Mouse (Mus musculus) left cerebral cortex, postnatal 4 days (tissue): ENCODE results near the gene Fbxo42. TPM values are rescaled to one million over a fixed set of nuclear protein-coding genes. Genes with fewer than 3 reads are reported as not detected.
"Not testable (repeated sequence)": the region's sequence is repeated elsewhere in the genome, so short reads cannot be mapped to it uniquely, and the experiment has no call there.

Experiments
- DNase-seq: peaks from one replicate; pipeline ENCODE4 v3.0.0-alpha.2; 2022
- intact Hi-C: fragments of 180-260 bp; cut with DNase I; formaldehyde crosslinking; loops from one replicate; pipeline ENCODE4 v1.15.1; 2025
- total RNA-seq, 2 experiments: library from RNA; stranded (reverse); gene quantifications; 2 replicates each; pipeline ENCODE4 v1.2.3; 2021

Gene Fbxo42
- total RNA-seq, 2 experiments from 2014 or later: 30.4 to 31.4 TPM

- intact Hi-C loops: no loop called here
- no peak for DNase-seq
Measured at GRCm38 (mm10) chr4:141134751-141135530, 12.8 kb upstream of the Fbxo42 start.

DNA sequence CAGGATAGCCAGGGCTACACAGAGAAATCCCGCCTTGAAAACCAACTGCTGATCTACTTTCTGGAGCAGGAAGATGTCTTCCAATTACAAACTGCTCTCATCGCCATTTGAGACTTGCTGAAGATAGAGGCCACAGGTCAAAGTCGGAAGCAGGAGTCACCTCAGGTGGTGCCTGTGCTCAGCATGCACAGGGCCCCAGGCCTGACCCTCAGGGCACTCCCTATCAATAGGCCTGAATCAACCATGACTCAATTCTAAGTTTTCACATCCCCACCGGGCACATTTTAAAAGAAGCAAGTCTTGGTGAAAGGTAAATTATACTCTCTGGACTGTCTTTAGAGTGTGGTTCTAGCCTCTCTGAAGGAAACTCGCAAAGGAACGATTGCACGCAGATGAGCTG lies 11.6 kb upstream of the Fbxo42 start:
- intact Hi-C loops: no loop called here
- DNase-seq: no peak

GRCm38 (mm10) chr4:141137740-141138139 lies 10.0 kb upstream of the Fbxo42 start:
- DNase-seq, intact Hi-C loops: not testable (repeated sequence)

DNA sequence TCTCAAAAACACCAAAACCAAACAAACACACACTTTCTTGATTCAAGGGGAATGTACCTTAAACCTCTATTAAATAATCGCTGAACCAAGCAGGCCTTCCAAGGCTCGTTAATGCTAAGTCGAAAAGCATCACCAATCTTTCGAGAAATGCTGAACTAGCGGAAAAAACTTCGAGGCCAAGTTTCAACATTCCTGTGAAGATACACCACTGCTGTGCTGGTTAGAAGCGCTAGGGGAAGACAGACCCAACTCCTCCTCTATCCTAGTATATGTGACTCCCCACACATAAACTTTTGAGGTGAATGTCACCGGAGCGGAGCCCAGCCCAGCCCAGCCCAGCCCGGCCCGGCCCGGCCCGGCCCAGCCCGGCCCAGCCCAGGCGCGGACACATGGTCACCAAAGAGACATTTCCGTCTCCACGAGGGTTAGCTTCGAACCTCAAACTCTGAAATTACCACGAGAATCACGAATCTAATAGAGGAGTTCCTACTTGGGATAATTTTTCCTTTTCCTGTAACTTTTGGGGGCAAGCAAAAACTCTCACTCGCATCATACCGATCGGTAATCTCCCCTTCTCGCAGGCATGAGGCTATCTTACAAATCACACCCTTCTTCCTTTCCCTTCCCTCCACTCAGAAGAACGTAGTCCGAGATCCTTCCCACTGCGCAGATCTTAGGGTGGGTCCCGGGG lies 9.1 kb upstream of the Fbxo42 start:
- intact Hi-C loops: no loop called here
- DNase-seq: no peak

GRCm38 (mm10) chr4:141139116-141139970 lies 8.4 kb upstream of the Fbxo42 start, which contains the start of gene Szrd1:
Gene Szrd1 (minus strand): TSS chr4:141139775.
- intact Hi-C loops: no loop called here
- peak; percentile 100 for DNase-seq

DNA sequence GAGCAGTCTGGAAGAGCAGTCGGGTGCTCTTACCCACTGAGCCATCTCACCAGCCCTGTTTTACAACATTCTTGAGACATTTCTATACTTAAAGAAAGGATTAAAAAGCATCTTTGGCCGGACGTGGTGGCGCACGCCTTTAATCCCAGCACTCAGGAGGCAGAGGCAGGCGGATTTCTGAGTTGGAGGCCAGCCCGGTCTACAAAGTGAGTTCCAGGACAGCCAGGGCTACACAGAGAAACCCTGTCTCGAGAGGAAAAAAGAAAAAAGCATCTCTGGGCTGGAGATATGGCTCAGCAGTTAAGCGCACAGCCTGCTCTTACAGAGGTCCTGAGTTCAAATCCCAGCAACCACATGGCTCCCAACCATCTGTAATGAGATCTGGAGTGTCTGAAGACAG lies 7.4 kb upstream of the Fbxo42 start:
- not testable (repeated sequence) for DNase-seq
- intact Hi-C loops: loop anchor here (5.0 to 10.0 kb wide), 2 partner anchors 74 to 222 kb away; partner anchors contain the start of gene Rsg1

DNA sequence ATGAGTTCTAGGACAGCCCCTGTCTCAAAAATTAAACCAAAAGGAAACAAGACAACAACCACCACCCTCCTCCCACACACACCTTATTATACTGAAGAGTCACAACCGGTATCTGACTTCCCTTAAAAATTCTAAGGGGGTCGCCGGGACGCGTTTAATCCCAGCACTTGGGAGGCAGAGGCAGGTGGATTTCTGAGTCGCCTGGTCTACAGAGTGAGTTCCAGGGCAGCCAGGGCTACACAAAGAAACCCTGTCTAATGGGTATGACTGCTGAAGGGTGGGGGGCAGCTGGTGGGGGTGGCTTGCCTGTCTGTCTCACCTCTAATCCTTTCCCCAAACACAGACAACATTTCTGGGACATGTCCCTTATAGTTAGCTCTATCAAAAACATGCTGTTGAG lies 6.7 kb upstream of the Fbxo42 start:
- no peak for DNase-seq
- intact Hi-C loops: loop anchor here (5.0 to 10.0 kb wide), 2 partner anchors 74 to 221 kb away; partner anchors contain the start of gene Rsg1

DNA sequence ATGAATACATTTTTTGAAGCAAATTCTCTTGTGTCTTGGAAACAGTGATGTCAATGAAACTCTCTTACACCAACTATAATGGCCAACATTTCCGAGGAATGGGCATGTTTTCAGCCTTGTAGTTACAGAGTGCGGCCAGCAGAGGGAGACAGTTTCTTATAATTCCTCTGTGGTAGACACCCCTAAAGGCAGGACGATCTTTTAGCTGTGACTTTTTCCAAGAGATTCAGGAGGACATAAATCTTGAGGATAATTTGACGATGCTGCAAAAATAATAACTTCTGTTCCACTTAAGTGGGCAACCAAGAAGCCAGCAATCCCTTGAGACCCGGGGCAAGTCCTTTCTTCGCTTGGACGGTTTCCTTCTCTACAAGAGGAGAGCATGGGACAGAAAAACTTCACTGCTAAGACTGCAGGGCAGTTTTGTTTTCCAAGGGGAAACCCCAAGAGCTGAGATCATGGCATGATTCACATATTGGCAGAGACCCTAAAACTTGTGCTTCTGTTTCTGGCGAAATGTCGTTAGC lies 5.4 kb upstream of the Fbxo42 start:
- intact Hi-C loops: loop anchor here (5.0 to 10.0 kb wide), 2 partner anchors 72 to 220 kb away; partner anchors contain the start of gene Rsg1

GRCm38 (mm10) chr4:141145124-141145523 lies 2.6 kb upstream of the Fbxo42 start:
- intact Hi-C loops: loop anchor here (10.0 kb wide), 1 partner anchor 70 kb away; the partner anchor contains the start of gene Rsg1

More for the DNA sequence above, 5.4 kb upstream of the Fbxo42 start:
- DNase-seq: peak; percentile 66

DNA sequence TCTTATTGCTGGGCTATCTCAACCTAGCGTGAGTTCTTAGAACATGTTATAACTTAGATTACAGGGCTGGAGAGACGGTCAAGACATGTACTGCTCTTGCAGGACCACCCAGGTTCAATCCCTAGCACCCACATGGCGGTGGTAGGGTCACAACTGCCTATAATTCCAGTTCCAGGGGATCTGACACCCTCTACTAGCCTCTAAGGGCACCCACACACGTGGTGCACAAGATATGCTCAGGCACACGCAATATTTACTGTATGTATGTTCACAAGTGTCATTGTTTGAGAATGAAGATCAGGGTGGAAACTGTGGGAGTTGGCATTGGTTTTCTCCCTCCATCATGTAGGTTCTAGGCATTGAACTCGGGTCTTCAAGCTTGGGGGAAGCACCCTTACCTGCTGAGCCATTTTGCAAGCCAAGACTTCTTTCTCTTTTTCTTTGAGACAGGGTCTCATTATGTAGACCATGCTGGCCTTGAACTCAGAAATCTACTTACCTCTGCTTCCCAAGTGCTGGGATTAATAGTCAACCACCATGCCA lies 1.2 kb upstream of the Fbxo42 start:
- intact Hi-C loops: loop anchor here (10.0 kb wide), 1 partner anchor 68 kb away; the partner anchor contains the start of gene Rsg1
- DNase-seq: no peak

More at GRCm38 (mm10) chr4:141145124-141145523, 2.6 kb upstream of the Fbxo42 start:
- not testable (repeated sequence) for DNase-seq

- peak; percentile 46 for DNase-seq
- intact Hi-C loops: loop anchor here (10.0 kb wide), 1 partner anchor 67 kb away; the partner anchor contains the start of gene Rsg1
Measured at GRCm38 (mm10) chr4:141148009-141148801, 492 bp downstream of the Fbxo42 start.

DNA sequence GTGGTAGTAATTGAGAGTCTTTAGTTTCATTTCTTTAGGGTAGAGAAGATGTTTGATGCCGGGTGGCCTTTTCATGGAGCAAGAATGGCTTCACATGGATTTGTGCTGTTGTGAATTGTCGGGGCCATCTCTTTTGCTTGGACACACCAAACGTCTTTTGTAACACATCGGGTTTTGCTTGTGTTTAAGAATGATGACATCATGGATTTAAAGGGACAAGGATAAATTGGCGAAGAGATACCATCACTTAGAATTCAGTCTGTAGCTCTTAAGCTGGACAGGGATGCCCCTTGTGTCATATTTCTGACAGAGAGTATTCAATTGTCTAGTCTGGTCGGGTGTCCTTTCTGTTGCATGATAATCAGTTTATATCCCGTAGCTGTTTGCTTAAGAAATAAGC lies 1.4 kb downstream of the Fbxo42 start:
- intact Hi-C loops: loop anchor here (10.0 kb wide), 1 partner anchor 66 kb away; the partner anchor contains the start of gene Rsg1
- no peak for DNase-seq

DNA sequence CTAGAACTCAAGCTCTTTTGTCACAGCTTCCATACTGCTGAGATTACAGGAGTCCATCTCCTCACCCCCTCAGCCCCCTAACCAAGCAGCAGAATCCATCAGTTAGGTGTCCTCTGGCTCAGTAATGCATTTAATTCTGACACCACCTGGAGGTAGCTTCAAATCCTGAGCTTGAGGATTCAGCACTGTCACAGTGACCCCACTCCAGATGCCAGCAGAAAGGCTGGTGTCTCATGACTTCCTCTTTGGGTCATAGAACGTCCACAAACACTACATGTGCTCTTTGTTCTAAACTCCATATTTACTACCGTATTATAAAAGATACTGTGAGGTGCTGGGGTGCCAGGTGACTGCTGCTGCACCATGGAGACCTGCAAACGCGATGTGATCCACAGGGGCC lies 9.8 kb downstream of the Fbxo42 start:
- intact Hi-C loops: no loop called here
- DNase-seq: no peak

GRCm38 (mm10) chr4:141158609-141159008 lies 10.9 kb downstream of the Fbxo42 start:
- intact Hi-C loops: no loop called here
- no peak for DNase-seq

DNA sequence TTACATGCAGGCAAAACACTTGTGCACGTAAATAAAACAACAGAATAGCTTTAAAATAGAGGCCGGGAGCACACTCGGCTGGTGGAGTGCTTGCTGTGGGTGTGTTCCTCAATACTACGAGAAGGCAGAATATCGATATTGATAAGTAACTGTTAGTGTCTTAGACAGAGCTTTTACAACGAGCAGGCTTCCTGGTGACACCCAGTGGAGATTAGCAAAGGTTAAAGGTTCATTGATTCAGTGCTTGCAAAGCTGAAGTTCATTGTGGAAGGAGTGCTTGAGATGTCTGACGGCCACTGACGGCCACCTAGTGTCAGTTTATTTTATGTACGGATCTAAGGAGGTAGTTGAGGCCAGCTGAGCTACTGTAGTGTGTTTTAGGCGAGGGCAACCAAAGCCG lies 11.4 kb downstream of the Fbxo42 start:
- intact Hi-C loops: no loop called here
- no peak for DNase-seq

GRCm38 (mm10) chr4:141159666-141160065 lies 12.0 kb downstream of the Fbxo42 start:
- no peak for DNase-seq
- intact Hi-C loops: no loop called here

- intact Hi-C loops: no loop called here
- DNase-seq: no peak
Measured at GRCm38 (mm10) chr4:141160193-141160592, 12.5 kb downstream of the Fbxo42 start.

GRCm38 (mm10) chr4:141161699-141162208 lies 14.0 kb downstream of the Fbxo42 start:
- intact Hi-C loops: no loop called here

DNA sequence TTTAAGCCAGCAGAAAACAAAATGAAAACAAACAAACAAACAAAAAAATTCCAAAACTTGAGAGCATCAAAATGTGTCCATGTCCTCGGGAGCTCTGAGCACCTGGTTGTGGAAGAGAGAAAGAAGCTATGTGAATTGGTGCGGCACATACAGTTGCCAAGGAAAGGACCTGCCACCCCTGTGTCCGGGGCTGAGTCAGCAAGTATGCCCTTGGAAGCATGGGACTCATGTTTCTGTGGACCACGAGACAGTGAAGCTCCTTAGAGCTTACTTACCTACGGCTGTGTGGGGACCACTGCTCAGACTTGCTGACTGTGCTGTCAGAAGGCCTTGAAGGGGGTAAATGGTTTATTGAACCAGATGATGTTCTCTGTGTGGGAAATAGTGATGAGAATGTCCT lies 16.0 kb downstream of the Fbxo42 start:
- intact Hi-C loops: no loop called here
- DNase-seq: no peak

More at GRCm38 (mm10) chr4:141161699-141162208, 14.0 kb downstream of the Fbxo42 start:
- DNase-seq: no peak
